Mouse (Mus musculus) megakaryocyte, embryonic 14.5 days (primary cell): ENCODE results near the gene Gm4869. TPM values are rescaled to one million over a fixed set of nuclear protein-coding genes. Genes with fewer than 3 reads are reported as not detected.

Experiments
- H3K27me3 ChIP-seq: replicated peaks from 2 replicates; pipeline ENCODE3; 2012; ENCODE audit warnings: inconsistent platforms
- H3K36me3 ChIP-seq: replicated peaks from 2 replicates; pipeline ENCODE3; 2012; ENCODE audit warnings: low read length, inconsistent platforms, mixed read lengths
- H3K4me1 ChIP-seq: 2 replicates; pipeline ENCODE4 v1.6.1; 2012; ENCODE audit warnings: inconsistent platforms
- H3K4me3 ChIP-seq: replicated peaks from 2 replicates; pipeline ENCODE3; 2012; ENCODE audit warnings: moderate library complexity, mild to moderate bottlenecking, inconsistent platforms
- H3K9me3 ChIP-seq: 2 replicates; pipeline ENCODE4 v1.6.1; 2012; ENCODE audit warnings: inconsistent platforms
- FLI1 ChIP-seq: IDR thresholded peaks from 2 replicates; pipeline ENCODE4 v1.6.1; 2012; ENCODE audit warnings: low read length, inconsistent platforms, mixed read lengths
- GATA1 ChIP-seq: IDR thresholded peaks from 3 replicates; pipeline ENCODE4 v1.6.1; 2012; ENCODE audit warnings: mixed read lengths, low read length, inconsistent platforms, borderline replicate concordance
- polyA plus RNA-seq: library from polyadenylated mRNA; stranded (reverse); fragments of >175 nt; gene quantifications from 2 replicates; pipeline ENCODE4 v1.2.3, GENCODE M21; 2012; ENCODE audit warnings: low replicate concordance; ENCODE audit not compliant: insufficient read depth

Gm4869 gene
- polyA plus RNA-seq, 1 experiment = 0.03 TPM

DNA sequence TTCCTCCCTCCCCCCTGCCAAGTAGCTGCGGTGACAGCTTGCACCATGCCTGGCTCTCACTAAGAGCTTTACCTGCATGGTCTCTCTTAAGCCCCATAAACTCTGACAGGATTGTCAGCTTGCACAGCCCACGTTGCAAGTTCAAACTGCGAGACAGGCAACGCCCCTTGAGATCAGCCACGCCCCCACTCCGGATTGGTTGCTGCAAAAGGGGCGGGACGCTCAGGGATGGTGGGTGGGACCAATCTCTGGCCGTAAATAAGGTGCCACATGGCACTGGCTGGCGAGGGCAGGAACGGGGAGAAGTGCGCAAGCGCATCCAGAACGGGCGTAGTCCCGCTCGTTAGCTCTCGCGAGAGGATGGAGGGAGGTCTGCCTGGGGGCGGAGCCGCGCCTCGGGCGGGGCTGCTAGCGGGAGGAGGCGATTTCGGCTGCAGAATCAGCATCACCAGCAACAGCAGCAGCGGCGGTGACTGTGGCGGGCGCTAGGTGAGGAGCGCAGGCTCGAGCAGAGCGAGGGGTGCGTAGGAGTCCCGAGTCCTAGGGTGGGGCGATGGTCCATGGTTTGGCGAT is 59.8 kb downstream of the Gm4869 start, which contains the start of gene Chst12:
TSS of gene Chst12 (plus strand) at position 343 of the 573 bp plus-strand sequence.
- H3K9me3 ChIP-seq = no peaks in the 10 kb centered on the region
- peaks cover 21% of the 10 kb centered on the region for H3K36me3 ChIP-seq
- no peak for TF ChIP-seq GATA1
- TF ChIP-seq FLI1 = no peak
- H3K27me3 ChIP-seq = no peaks in the 10 kb centered on the region
- peaks cover 92% of the 10 kb centered on the region for H3K4me1 ChIP-seq
- peak within 1 kb of the TSS; percentile 100 for H3K4me3 ChIP-seq

DNA sequence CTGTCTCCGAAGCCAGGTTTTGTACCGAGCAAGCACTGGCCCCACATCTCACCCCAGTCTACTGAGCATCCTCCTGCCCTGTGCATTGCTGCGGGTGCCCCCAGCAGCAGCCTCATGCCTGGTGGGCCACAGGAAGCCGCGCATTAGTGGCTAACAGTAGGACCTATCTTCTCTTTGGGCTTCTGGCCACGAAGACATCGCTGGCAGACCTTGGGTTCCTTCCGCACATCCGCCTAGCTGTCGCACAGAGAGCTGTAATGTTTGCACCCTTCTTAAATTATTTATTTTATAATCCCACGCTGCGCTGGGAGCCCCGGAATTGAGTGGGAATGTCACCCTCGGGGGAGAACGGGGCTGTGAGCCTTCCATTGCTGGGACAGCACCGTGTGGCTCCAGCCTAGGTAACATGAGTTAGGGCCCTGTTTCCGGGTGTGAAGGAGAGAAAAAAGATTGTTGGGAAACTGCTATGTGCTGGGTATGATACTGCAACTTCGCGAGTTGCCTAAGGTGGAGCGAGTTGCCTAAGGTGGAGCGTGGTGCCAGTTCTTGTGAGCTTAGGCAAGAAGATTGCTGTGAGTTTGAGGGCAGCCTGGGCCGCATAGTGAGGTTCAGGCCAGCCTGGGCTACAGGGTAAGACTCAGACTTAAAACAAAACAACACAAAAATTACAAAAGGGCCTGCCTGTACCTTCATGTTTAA is 60.8 kb downstream of the Gm4869 start:
- H3K36me3 ChIP-seq = peaks cover 29% of the 10 kb centered on the region
- H3K4me1 ChIP-seq = peaks cover 97% of the 10 kb centered on the region
- H3K27me3 ChIP-seq = no peaks in the 10 kb centered on the region
- no peak for TF ChIP-seq FLI1
- no peak for TF ChIP-seq GATA1
- H3K9me3 ChIP-seq = no peaks in the 10 kb centered on the region
- H3K4me3 ChIP-seq = peak overlapping the region; percentile 100

GRCm38 (mm10) chr5:140507466-140508208 is 62.2 kb downstream of the Gm4869 start:
- Histone ChIP-seq H3K36me3 (peaks cover 41% of the 10 kb centered on the region), H3K4me1 (peaks cover 97% of the 10 kb centered on the region), H3K4me3 (peak overlapping the region; percentile 100), H3K27me3 (no peaks in the 10 kb centered on the region), H3K9me3 (no peaks in the 10 kb centered on the region)
- TF ChIP-seq GATA1 (no peak), FLI1 (no peak)

DNA sequence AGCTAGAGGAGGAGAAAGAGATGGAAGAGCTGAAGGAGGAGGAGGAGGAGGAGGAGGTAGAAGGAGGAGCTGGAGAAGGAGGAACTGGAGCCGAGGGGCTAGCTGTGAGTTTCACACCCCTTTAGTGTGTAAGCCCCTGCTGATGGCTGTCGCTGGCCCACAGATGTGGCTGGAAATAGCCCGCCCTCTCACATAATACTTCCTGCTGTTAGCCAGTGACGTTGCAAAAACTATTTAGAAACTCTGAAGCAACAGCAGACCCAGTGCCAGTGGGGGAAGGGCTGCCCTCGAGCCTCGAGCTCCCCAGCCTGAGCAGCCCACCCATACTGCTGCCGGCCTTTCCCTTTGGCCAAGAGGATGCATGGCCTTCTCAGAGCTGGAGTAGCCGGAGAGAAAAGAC is 63.2 kb downstream of the Gm4869 start:
- no peaks in the 10 kb centered on the region for H3K27me3 ChIP-seq
- H3K9me3 ChIP-seq = no peaks in the 10 kb centered on the region
- peak overlapping the region; percentile 100 for H3K4me3 ChIP-seq
- peaks cover 52% of the 10 kb centered on the region for H3K36me3 ChIP-seq
- TF ChIP-seq FLI1 (no peak), GATA1 (no peak)
- peaks cover 97% of the 10 kb centered on the region for H3K4me1 ChIP-seq

DNA sequence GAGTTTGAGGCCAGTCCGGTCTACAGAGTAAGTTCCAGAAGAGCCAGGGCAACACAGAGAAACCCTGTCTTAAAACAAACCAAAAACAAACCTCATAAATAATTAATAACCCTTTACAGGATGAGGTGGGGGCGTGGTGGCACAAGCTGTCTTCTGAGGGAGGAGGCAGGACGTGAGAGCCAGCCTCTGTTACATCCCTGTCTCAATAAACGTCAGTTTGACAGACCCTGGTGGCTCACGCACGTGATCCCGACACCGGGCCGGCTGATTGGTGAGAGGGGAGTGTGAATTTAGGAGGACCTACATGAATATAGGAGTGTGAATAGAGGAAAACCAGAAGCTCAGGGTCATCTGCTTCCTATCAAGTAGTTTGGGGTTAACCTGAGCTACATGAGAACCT is 63.8 kb downstream of the Gm4869 start:
- peak overlapping the region; percentile 100 for H3K4me3 ChIP-seq
- peaks cover 98% of the 10 kb centered on the region for H3K4me1 ChIP-seq
- H3K27me3 ChIP-seq = no peaks in the 10 kb centered on the region
- TF ChIP-seq GATA1 = no peak
- TF ChIP-seq FLI1 = no peak
- no peaks in the 10 kb centered on the region for H3K9me3 ChIP-seq
- peaks cover 57% of the 10 kb centered on the region for H3K36me3 ChIP-seq

DNA sequence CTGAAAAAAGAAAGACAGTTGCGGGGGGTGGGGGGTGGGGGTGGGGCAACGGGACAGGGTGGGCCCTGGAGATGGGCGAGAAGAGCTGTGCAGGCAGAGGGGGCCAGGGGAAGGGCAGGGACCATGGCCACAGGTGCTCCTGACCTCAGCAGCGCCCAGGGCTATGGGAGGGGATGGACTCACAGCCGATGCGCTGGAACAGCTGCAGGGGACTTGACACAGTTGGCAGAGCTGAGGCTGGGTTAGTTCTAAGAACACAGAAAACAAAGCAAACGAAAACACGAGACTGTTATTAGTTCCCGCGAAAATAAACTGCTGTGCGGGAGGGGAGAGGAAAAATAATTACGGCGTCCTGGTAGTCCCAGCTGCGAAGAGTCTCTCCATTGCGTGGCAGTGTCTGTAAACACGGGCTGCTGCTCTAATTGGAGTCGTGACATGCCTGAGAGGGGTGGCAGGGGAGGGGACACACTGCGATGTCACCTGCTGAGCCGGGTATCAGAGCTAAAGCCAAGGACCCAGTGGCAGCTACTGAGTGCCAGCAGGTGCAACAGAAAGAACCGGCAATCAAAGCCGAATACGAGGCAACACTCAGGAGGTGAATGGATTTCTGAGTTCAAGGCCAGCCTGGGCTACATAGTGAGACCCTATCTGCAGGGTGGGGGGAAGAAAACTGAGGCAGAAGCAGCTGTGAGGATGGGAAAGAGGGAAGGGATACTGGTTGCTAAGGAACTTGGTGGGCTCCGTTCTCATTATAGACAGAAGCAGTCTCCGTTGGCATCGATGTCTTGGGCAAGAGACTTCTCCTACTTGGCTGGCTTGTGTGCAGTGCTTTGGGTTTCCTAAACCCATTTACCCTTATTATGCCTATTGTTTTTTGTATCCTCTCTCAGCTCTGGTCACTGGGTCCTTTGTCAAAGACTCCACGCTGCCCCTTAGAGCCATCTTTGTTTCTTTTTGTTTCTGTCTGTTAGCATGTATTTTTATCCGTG is 64.9 kb downstream of the Gm4869 start:
- Histone ChIP-seq H3K9me3 (no peaks in the 10 kb centered on the region), H3K4me3 (peak overlapping the region; percentile 78), H3K36me3 (peaks cover 64% of the 10 kb centered on the region), H3K27me3 (no peaks in the 10 kb centered on the region), H3K4me1 (peaks cover 99% of the 10 kb centered on the region)
- TF ChIP-seq FLI1 (no peak), GATA1 (no peak)

DNA sequence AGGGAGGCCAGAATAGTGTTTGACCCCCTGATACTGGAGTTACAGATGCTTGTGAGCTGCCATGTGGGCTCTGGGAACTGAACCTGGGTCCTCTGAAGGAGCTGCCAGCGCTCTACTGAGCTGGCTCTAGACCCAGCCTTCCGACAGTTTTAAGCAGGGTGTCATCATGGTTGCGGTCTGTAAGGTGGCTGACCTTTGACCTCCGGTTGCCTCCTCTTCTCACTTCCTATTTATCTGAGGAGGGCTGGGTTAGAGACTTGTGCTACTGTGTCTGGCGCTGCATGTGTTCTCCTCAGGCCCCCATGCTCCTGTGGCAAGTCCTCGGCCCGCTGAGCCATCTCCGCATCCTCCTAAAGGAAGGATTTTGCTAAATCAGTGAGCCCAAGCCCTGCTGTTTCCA is 68.5 kb downstream of the Gm4869 start:
- Histone ChIP-seq H3K9me3 (no peaks in the 10 kb centered on the region), H3K4me1 (peaks cover 100% of the 10 kb centered on the region), H3K27me3 (no peaks in the 10 kb centered on the region), H3K4me3 (peak overlapping the region; percentile 64), H3K36me3 (peaks cover 85% of the 10 kb centered on the region)
- TF ChIP-seq GATA1 (no peak), FLI1 (no peak)

DNA sequence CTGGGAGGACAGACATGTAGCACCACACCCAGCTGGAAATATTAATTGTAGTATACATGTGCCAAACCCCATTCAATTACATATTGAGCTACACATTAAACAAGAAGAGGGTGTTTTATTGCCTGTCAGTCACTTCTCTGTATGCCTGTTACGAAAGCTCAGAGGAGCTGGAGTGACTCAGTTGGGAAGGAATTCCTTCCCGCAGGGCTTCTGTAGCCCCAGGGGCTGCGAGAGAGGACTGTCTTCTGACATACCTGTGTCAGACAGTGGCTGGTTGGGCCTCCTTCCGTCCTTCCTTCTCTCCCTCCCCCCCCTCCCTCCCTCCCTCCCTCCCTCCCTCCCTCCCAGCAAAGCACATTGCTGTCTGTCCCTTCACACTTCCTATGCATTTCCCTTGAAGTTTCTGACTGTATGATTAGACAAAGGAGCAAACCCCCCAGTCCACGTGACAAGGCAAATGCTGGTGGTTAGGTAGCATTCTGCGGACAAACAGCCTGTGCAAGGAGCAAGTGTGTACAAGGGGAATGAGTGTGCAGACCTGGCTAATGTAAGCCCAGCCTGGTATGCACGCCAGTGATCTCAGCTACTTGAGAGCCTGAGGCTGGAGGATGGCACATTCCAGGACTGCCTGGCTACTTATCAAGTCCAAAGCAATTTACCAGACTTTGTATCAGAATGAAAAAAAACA is 69.5 kb downstream of the Gm4869 start:
- peaks cover 84% of the 10 kb centered on the region for H3K36me3 ChIP-seq
- TF ChIP-seq FLI1 (no peak), GATA1 (no peak)
- H3K9me3 ChIP-seq = no peaks in the 10 kb centered on the region
- peak overlapping the region; percentile 86 for H3K4me3 ChIP-seq
- H3K4me1 ChIP-seq = peaks cover 98% of the 10 kb centered on the region
- H3K27me3 ChIP-seq = no peaks in the 10 kb centered on the region

- Histone ChIP-seq H3K4me1 (peaks cover 96% of the 10 kb centered on the region), H3K27me3 (no peaks in the 10 kb centered on the region)
Measured at GRCm38 (mm10) chr5:140517159-140517920, 71.9 kb downstream of the Gm4869 start.

More at GRCm38 (mm10) chr5:140517159-140517920, 71.9 kb downstream of the Gm4869 start:
- peak overlapping the region; percentile 76 for H3K4me3 ChIP-seq
- H3K36me3 ChIP-seq = peaks cover 82% of the 10 kb centered on the region
- no peaks in the 10 kb centered on the region for H3K9me3 ChIP-seq
- no peak for TF ChIP-seq GATA1
- no peak for TF ChIP-seq FLI1
